Mouse (Mus musculus): ENCODE data around the gene Abcb10. TPM values are rescaled to one million over a fixed set of nuclear protein-coding genes. Genes with fewer than 3 reads are reported as not detected.
"Not testable (repeated sequence)": the region's sequence is repeated elsewhere in the genome, so short reads cannot be mapped to it uniquely, and the experiment has no call there.

Abcb10 gene
- total RNA-seq (2021): 10 to 100 TPM; 22.7 to 23.0 TPM

DNA sequence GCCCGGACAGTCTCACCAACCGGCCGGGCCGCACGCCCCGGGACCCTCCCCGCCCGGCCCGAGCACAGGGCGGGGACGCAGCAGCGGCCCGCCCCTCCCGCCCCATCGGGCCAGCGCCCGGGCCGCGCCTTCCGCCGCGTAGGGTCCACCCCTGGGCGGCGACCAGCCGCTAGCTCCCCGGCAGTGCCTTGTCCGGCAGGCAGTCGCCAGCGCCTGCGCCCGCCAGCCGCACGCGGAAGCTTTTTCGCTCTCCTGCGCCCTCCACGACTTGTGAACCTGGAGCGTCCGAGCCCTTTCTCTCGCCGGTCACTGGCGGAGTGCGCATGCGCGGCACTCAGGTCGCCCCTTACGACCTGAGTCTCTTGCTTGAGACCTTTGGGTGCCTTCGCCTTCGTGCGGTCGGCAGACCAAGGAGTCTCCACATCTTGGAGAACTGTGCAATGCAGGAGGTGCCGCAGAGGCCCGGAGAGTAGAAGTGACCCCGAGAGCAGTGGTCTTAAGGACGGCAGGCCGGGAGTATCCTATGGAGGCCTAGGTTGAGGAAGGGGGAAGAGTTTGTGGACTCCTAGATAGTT lies at the start of gene Abcb10:
Gene Abcb10, minus strand, starts transcription at position 297 of the 575 bp plus-strand sequence.
- intact Hi-C loops (cut with DNase I): no loop called here
- peak; percentile 86 for DNase-seq

DNA sequence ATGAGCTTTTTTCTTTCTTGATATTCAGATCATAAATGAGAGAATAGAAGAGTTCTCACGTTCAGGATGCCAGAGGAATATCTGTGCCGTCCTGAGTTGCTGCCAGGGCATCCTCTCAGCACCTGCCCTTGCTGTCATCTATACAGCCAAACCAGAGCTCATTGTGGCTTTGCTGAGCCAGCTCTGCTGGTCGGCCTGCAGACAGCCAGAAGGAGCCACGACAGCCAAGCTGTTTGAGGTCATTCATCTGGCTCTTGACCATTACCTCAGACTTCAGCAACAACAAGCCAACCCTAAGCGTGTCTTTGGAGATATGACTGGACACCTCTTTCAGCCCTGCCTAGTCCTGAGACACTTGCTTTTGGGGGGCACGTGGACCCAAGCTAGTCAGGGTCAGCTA lies 44.9 kb upstream of the Abcb10 start:
- intact Hi-C loops (cut with DNase I): no loop called here
- no peak for DNase-seq

DNA sequence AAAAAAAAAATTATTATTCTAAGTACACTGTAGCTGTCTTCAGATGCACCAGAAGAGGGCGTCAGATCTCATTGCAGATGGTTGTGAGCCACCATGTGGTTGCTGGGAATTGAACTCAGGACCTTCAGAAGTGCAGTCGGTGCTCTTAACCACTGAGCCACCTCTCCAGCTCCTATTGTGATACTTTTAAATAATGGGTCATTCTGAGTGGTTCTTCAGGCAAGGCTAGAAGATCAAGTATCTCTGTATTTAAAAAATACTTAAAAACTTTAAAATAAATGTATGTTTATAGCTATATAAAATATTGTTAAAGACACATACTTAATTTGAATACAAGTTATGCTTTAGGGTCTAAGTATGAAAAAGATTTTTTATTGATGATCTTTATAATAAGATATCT lies 43.3 kb upstream of the Abcb10 start:
- DNase-seq; intact Hi-C loops (cut with DNase I): not testable (repeated sequence)

DNA sequence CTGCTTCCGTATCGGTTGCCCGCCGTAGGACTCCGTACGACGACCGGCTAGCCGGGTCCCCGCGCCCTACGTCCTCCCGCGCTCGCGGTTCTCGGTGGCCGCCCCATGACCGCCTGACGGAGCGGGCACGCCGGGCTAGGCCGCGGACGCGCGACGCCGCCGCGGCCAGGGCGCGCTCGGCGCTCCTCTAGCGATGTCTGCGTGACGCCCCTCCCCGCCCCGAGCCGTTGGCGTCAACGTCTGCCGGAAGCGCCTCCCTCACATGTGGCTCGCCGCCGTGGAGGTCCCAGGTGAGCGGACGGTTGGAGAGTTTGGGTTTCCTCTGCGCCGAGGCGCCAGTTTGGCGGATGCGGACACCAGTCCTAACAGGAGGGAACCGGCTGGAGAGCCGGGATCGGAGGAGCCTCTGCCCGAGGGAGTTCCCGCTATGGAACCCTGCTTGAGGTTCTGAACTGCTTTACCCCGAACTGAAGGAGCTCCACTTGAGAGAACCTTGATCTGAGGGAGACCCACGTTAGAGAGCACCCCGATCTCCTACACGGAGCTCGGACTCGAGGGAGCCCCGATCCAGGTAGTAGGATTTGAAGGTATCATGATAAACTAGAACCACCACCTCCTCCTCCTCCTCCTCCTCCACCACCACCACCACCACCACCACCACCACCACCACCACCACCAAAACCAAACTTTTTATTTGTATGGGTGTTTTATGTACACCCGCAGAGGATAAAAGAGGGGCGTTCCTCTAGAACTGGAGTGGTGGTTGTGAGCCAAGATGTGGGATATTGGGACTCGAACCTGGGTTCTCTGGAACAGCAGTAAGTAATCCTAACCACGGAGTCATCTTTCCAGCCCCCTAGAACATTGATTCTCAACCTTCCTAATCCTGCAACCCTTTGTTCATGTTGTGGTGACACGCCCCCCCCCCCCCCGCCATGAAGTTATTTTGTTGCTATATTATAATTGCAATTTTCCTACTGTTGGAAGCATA lies 38.6 kb upstream of the Abcb10 start, which contains the start of the genes Taf5l and Urb2:
Gene Taf5l, minus strand, starts transcription at position 161 of the 991 bp plus-strand sequence.
Gene Urb2, plus strand, starts transcription at position 272 of the 991 bp plus-strand sequence.
- peak; percentile 93 for DNase-seq
- intact Hi-C loops (cut with DNase I): no loop called here

GRCm38 (mm10) chr8:124020439-124021236 lies 37.7 kb upstream of the Abcb10 start:
- peak; percentile 77 for DNase-seq
- intact Hi-C loops (cut with DNase I): no loop called here

GRCm38 (mm10) chr8:124019782-124020181 lies 36.9 kb upstream of the Abcb10 start:
- intact Hi-C loops (cut with DNase I): no loop called here
- no peak for DNase-seq

- intact Hi-C loops (cut with DNase I): no loop called here
- no peak for DNase-seq
Measured at GRCm38 (mm10) chr8:124014751-124015150, 31.8 kb upstream of the Abcb10 start.

GRCm38 (mm10) chr8:124014299-124014698 lies 31.4 kb upstream of the Abcb10 start:
- intact Hi-C loops (cut with DNase I); DNase-seq: not testable (repeated sequence)

DNA sequence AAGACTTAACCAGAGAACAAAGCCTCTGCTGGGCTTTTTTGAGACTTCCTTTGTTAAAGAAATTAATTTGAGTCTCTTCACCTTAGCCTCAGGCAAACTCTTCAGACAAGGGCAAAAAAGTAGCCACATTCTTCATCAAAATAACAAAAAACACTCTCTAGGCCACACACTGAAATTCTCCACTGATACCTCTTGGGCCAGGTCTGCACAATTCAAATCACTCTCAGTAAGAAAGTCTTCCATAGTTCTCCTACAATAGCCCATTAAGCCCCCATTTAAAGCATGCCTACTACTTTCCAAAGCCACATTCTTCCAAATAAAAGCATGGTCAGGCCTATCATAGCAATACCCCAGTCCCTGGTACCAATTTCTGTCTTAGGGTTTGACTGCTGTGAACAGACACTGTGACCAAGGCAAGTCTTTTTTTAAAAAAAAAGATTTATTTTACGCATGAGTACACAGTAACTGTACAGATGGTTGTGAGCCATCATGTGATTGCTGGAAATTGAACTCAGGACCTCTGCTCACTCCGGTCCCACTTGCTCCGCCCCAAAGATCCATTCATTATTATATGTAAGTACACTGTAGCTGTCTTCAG lies 29.2 kb upstream of the Abcb10 start:
- DNase-seq: no peak
- intact Hi-C loops (cut with DNase I): no loop called here

GRCm38 (mm10) chr8:124011580-124011979 lies 28.7 kb upstream of the Abcb10 start:
- intact Hi-C loops (cut with DNase I): no loop called here
- DNase-seq: no peak

- intact Hi-C loops (cut with DNase I): no loop called here
- no peak for DNase-seq
Measured at GRCm38 (mm10) chr8:124007829-124008228, 24.9 kb upstream of the Abcb10 start.

DNA sequence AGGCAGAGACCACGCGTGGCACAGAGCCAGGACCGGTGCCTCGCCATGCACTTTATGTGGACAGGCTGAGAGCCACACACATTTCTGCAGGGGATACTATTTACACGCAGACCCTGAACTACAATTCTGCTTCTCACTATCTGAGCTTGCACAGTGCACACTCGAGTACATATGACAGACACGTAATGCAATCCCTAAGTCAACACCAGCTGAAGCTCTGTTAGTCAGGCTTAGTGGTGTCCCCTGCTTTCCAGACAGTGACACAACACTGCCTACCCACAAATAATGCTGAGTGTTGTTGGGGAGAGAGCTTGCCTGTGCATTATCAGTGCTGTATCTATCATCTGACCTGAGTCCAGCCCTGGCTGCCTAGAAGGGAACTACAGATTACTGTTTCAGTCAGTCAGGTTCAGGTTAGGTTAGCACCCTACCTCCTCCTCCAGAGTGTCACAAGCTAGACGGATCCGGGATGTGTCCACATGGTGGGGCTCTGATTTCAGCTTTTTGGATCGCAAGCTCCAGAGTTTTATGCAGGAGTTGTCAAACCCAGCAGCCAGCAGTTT lies 19.7 kb upstream of the Abcb10 start:
- intact Hi-C loops (cut with DNase I): no loop called here
- DNase-seq: no peak

- intact Hi-C loops (cut with DNase I): no loop called here
- DNase-seq: no peak
Measured at GRCm38 (mm10) chr8:123999568-123999967, 16.6 kb upstream of the Abcb10 start.

DNA sequence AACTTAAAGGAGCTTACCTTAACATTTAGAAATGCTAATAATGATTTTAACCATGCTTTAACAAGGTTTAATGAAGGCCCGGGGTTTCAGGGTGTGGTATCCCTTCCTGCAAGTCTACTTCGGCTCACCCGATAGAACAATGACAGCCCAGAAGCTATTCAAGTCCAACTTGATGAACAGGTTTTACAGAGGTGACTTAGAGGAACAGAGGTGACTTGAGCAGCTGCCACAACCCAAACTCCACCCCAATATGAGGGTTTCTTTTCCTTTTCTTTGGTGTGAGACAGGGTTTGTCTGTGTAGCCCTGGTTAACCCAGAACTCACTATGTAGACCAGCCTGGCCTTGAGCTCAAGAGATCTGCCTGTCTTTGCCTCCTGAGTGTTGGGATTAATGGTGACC lies 11.1 kb upstream of the Abcb10 start:
- DNase-seq: no peak
- intact Hi-C loops (cut with DNase I): no loop called here

GRCm38 (mm10) chr8:123993597-123993996 lies 10.7 kb upstream of the Abcb10 start:
- DNase-seq: no peak
- intact Hi-C loops (cut with DNase I): no loop called here

GRCm38 (mm10) chr8:123992587-123992986 lies 9.7 kb upstream of the Abcb10 start:
- intact Hi-C loops (cut with DNase I): no loop called here
- no peak for DNase-seq

GRCm38 (mm10) chr8:123990277-123991049 lies 7.5 kb upstream of the Abcb10 start:
- intact Hi-C loops (cut with DNase I): no loop called here

DNA sequence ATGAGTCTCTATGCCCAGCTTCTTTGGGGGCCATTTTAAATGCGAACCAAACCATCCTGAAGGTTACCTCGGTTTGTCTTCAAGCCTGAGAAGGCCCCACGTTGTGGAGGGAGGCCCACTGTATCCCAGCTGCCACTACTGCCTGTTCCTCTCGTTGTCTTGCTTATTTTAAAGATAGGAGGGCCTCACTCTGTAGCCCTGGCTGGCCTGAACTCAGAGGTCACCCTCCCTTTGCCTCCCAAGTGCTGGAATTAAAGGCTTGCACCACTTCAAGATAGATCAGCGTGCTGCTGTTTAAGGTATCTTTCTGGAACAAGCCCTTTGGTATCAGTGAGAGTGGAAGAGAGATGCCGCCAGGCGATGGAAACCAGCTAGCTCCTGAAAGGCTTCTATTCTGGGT lies 6.2 kb upstream of the Abcb10 start:
- intact Hi-C loops (cut with DNase I): no loop called here

More at GRCm38 (mm10) chr8:123990277-123991049, 7.5 kb upstream of the Abcb10 start:
- no peak for DNase-seq

DNA sequence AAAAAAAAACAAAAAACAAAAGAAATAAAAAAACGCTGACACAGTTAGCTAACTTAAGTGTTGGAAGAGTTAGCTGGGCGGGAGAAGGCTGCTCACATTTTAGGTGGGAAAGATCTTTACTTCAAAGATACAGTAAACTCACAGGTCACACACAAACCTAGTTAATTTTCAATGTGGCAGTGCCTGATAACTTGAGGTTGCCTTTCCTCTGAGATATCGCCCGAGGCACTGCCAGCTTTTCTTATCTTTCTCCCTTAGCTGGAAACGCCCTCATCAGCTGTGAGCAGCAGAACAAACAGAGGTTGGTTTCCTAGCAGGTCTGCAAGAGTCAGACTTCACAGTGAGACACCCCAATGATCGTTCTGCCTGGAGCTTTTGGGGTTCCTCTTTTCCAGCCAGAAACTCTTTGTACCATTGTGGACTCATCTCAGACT lies 5.7 kb upstream of the Abcb10 start:
- no peak for DNase-seq
- intact Hi-C loops (cut with DNase I): no loop called here

More for the DNA sequence above, 6.2 kb upstream of the Abcb10 start:
- DNase-seq: no peak

All from left cerebral cortex, postnatal 4 days (tissue).